Mouse (Mus musculus): ENCODE data around the gene Dera.

The Dera gene

DNA sequence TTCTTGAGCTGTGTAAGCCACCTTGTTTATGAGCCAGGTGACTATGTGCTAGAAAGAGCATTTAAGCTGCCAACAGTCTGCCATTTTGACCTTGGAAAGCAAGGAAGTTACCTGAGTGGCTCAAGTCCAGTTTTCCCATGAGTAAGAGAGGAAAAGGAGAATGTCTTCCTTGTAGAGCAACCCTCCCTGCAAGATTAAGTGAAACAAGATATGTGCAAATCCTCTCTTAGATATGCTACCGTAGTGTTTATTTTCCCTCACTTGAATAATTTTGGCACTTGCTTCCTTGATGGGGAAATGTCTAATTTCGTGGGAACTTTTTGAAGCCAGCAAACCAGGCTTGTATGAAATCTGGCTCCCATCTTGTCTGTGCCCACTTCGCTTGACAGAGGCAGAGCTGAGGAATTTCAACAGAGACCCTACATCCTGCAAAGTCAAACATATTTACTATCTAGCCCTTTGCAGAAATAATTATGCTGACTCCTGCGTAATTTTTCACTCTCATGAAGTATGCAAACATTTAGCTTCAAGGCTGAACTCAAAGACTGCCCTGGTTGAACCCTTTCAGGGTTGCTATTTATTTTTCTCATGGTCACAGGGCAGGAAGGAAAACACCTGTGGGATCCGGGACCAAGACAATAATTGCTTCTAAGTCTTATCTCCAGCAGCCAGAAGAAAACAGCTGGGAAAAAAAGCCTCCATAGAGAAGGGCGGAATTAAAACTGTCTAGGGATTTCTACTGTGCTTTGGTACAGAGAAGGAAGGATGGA lies 132.0 kb downstream of the Dera start:
- DNase-seq (ENCODE audit: low spot score): no peak

DNA sequence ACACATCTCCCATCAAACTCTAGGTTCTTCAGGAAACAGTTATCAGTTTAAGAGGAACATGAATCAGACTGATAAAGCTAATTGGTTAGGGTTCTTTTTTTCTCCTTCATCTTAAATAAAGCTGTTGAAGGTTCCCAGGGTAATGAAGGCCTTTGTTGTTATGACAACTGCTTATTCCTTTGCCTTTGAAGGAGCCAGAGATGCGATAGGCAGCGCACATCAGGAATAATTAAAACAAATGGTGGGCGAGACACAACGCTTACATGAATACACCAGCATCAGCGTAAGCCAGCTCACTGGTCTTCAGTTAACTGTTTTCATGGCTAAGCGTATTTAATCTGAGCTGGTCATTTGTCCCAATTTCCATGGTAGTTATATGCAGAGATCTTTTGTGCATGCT lies 132.9 kb downstream of the Dera start:
- DNase-seq (ENCODE audit: low spot score): no peak

- no peak for DNase-seq (ENCODE audit: low spot score)
These were observed 143.3 kb downstream of the Dera start for GRCm38 (mm10) chr6:137897671-137898070.

GRCm38 (mm10) chr6:137901255-137901654 lies 146.9 kb downstream of the Dera start:
- DNase-seq (ENCODE audit: low spot score): no peak

Measured in testis, postnatal 10 days (tissue).